Mouse (Mus musculus): Measurements from ENCODE around the gene Kdm4b.

The Kdm4b gene

DNA sequence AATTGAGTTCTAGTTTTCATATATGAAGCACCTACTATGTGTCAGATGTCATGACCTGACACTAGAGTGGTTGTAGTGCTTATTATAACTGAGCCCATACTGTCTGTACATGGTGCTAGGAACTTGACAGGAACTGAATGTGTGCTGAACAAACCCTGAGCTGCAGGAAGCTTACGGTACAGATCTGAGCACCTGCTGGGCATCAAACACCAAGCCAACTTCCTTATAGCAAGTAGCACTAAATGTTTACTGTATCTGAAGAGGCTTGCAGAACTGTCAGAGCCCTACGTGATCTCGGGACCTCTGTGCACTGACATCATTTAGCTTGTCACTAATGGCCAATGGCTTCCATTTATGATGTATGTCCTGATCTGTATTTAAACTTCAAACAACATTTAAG is 105.7 kb downstream of the Kdm4b start:
- no peak for DNase-seq (ENCODE audit: low spot score in 2 of 2)

DNA sequence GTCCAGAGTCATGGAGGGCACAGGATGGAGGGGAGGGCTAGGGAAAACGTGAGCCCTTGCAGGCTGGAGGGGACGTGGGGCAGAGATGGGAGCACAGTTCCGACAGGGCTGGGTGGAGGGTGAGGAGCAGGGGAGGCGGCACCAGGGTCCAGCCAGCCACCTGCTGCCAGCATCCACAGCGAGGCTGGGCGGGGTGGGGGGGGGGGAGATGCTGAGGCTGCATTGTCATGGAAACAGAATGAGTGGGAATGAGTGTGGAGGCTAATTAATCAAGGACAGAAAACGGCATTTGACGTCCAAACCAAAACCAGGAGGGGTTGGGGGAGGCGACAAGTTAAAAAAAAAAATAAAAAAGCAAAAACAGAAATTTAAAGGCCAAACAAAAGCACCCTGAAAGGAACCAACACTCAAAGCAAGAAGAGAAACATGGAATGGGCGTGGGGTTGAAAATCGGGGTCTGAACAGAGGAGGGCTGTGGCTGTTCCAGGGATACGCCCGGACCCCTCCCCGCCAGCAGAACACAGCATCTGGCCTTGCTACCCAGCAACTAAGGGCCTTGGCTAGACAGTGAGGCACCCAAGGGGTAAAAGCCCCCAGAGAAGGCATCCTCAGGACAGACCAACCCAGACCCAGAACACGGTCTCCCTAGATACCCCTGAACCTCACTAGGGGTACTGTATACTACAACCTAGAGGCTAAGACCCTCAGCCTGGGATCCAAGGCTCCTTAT is 114.0 kb downstream of the Kdm4b start:
- DNase-seq (ENCODE audit: low spot score in 2 of 2) = no peak

DNA sequence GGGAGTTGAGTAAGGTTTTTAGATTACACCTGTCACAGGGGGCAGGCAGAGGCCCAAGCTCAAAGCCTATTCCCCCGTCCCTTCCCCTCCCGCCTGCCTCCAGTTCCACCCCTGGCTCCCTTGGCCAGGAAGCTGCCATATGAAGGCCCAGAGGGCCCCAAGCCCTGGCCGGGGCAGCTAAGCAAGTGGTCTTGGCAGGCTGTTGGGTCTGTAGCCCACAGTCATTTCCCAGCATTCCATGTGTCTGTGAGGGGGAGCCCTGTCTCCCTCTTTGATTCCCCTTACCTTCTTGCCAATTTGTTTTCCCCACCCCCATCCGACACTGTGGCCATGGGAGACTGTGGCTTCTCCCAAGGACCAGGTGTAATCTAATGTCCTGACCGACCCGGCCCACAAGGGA is 116.5 kb downstream of the Kdm4b start:
- no peak for DNase-seq (ENCODE audit: low spot score in 2 of 2)

DNA sequence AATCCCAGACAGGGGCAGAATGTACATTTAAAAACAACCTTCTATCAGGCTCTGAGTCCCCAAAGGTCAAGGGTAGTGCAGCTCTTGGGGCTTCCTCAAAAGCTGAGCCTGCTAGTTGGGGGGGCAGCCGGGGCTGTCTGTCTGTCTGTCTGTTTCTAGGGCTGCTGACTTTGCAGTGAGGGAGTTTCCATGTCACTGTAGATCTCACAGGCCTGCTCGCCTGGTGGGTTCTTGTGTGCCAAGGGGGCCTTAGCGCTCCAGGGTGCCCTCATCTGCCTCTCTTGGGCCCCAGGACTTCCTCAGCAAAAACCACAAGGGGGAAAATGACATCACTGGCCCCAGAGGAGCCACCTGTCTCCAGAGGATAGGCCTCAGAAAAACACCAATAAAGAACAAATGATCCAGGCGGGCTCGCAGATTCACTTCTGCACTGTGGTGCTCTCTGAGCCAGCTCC is 117.5 kb downstream of the Kdm4b start:
- DNase-seq (ENCODE audit: low spot score in 2 of 2) = peak; percentile 37 to 73

DNA sequence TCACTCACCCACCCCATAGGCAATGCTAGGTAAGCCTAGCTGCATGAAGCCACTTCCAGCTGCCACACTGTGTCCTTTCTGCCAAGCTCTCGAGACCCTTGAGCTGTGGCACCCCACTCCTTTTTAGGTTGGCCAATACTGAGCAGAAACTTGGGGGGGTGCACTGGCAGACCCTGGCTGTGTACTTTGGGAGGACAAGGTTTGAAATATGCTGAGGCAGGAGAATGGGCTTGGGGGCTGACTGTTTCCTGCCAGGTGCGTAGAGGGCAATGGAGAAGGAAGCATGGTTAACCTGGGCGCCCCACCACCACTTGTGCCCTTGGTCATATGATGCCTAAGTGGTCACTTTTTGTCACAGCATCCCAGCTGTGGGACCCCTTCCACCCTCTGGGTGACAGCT is 118.9 kb downstream of the Kdm4b start:
- no peak for DNase-seq (ENCODE audit: low spot score in 2 of 2)

DNA sequence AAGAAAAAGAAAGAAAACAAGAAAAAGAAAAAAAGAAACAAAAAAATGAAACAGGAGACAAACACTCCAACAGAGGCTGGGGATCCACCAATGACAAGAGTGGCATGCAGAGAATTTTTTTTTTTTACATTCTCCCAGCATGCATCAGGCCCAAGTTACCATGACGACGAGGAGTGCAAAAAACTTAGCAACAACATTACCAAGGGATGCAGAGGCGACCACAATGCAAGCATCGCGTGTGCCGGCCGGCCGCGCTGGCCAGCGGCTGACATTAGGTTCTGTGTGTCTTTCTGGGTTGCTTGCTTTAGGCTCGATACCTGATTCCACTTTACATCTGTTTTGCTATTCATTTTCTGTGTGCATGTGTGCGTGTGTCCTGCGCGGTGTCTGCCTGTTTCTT is 119.5 kb downstream of the Kdm4b start:
- DNase-seq (ENCODE audit: low spot score in 2 of 2) = peak in 1 of 2 experiments; percentile 56

DNA sequence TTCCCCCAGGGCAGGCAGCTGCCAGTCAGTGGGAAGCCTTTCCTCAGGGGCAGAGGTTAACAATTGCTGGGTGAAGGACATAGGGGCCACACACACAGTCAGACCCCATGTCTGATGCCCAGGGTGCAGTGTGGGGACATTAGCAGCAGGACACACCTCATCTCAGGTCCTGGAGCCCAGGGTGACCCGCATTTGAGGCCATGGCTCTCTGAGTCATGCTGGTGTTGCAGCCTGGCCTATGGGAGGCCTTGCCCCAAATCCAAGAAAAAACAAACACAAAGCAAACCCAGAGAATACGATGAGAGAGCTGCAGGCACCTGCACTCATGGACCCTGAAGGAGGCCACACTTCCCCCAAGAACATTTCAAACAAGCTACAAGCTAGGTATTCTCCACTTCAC is 121.9 kb downstream of the Kdm4b start:
- DNase-seq (ENCODE audit: low spot score in 2 of 2) = no peak
